Mouse (Mus musculus): ENCODE measurements at regions not wholly inside any gene's neighbourhood (a gene's known extent, or its start where the extent isn't known, plus 50 kb on each side); places are given as distances from the start of the nearest gene placed in this dataset.

GRCm38 (mm10) chr2:56025059-56025458 lies 589.3 kb downstream of the Kcnj3 start:
- peak; percentile 17 to 63 for DNase-seq (ENCODE audit: low spot score in 2 of 2)

DNA sequence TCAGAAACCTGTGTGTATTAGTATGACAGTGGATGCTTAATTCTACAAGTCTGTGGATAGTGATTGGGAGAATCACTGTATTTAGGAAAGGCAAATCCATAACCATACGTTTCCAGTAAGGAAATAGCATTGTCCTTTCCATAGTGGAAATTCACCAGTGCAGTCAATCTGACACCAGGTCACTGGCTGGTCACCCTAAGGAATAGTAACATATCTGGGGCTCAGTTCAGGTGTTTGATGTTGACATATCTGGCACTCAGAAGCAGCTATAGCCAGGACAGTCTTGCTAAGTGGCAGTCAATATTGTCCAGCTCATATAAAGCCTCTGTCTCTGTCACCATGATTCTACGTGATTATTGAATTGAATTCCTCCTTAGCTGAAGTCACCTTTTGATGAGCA lies 593.2 kb downstream of the Kcnj3 start:
- no peak for DNase-seq (ENCODE audit: low spot score in 2 of 2)

All from right cerebral cortex, adult 2 months (tissue).